Mouse (Mus musculus) liver, adult (tissue): Measurements from ENCODE around the gene Ehhadh.

ENCODE experiments used
- GATA4 ChIP-seq: IDR thresholded peaks from 2 replicates; pipeline ENCODE4 v1.6.1; 2014; ENCODE audit warnings: mild to moderate bottlenecking, low read length; ENCODE audit not compliant: insufficient replicate concordance

The Ehhadh gene

GRCm38 (mm10) chr16:21787516-21788353 lies at the start of gene Ehhadh:
TSS of gene Ehhadh (minus strand) at chr16:21787807.
- TF ChIP-seq GATA4: no peak; the same call in 1 of the 2 replicates

- no peak for TF ChIP-seq GATA4
Measured at GRCm38 (mm10) chr16:21836311-21837072, 48.9 kb upstream of the Ehhadh start.

- TF ChIP-seq GATA4: no peak
Measured at GRCm38 (mm10) chr16:21835584-21835931, 48.0 kb upstream of the Ehhadh start.

GRCm38 (mm10) chr16:21834866-21835583 lies 47.4 kb upstream of the Ehhadh start:
- TF ChIP-seq GATA4: no peak

- TF ChIP-seq GATA4: no peak
Measured at GRCm38 (mm10) chr16:21833970-21834369, 46.4 kb upstream of the Ehhadh start.

- TF ChIP-seq GATA4: no peak
Measured at GRCm38 (mm10) chr16:21833469-21833868, 45.9 kb upstream of the Ehhadh start.

GRCm38 (mm10) chr16:21831764-21832163 lies 44.2 kb upstream of the Ehhadh start:
- no peak for TF ChIP-seq GATA4

GRCm38 (mm10) chr16:21830784-21831183 lies 43.2 kb upstream of the Ehhadh start:
- TF ChIP-seq GATA4: no peak

GRCm38 (mm10) chr16:21829711-21830110 lies 42.1 kb upstream of the Ehhadh start:
- no peak for TF ChIP-seq GATA4

GRCm38 (mm10) chr16:21827581-21827980 lies 40.0 kb upstream of the Ehhadh start:
- no peak for TF ChIP-seq GATA4

- no peak for TF ChIP-seq GATA4
Measured at GRCm38 (mm10) chr16:21827153-21827552, 39.5 kb upstream of the Ehhadh start.

- no peak for TF ChIP-seq GATA4
Measured at GRCm38 (mm10) chr16:21825612-21826031, 38.0 kb upstream of the Ehhadh start.

GRCm38 (mm10) chr16:21818629-21819028 lies 31.0 kb upstream of the Ehhadh start:
- TF ChIP-seq GATA4: no peak

GRCm38 (mm10) chr16:21818132-21818531 lies 30.5 kb upstream of the Ehhadh start:
- TF ChIP-seq GATA4: no peak

GRCm38 (mm10) chr16:21815669-21816010 lies 28.0 kb upstream of the Ehhadh start:
- TF ChIP-seq GATA4: no peak
